Mouse (Mus musculus) heart, adult 2 months (tissue): ENCODE measurements at regions not wholly inside any gene's neighbourhood (a gene's known extent, or its start where the extent isn't known, plus 50 kb on each side); places are given as distances from the start of the nearest gene placed in this dataset.

Experiments
- DNase-seq, 2 experiments: peaks; one replicate each; pipeline ENCODE4 v3.0.0; 2021
- H3K27ac ChIP-seq: fragments of 200-600 bp; 2 replicates; pipeline ENCODE4 v1.8.1; 2022
- H3K27me3 ChIP-seq: fragments of 200-500 bp; 2 replicates; pipeline ENCODE4 v1.6.1; 2012; ENCODE audit warnings: mild to moderate bottlenecking, low read length, inconsistent platforms, mixed read lengths; ENCODE audit not compliant: control insufficient read depth, insufficient read depth
- H3K36me3 ChIP-seq: fragments of 200-500 bp; 2 replicates; pipeline ENCODE4 v1.6.1; 2012; ENCODE audit warnings: low read length, inconsistent platforms; ENCODE audit not compliant: control insufficient read depth, insufficient read depth
- H3K4me1 ChIP-seq: fragments of 200-500 bp; 2 replicates; pipeline ENCODE4 v1.6.1; 2011; ENCODE audit warnings: low read length; ENCODE audit not compliant: control insufficient read depth, insufficient read depth
- H3K4me3 ChIP-seq: fragments of 200-600 bp; 2 replicates; pipeline ENCODE4 v1.8.1; 2022
- H3K79me2 ChIP-seq: fragments of 200-500 bp; replicated peaks from 2 replicates; pipeline ENCODE4 v1.6.1; 2012; ENCODE audit warnings: mild to moderate bottlenecking, inconsistent platforms, low read length, moderate library complexity, mixed read lengths; ENCODE audit not compliant: control insufficient read depth, insufficient read depth
- H3K9ac ChIP-seq: fragments of 200-500 bp; 2 replicates; pipeline ENCODE4 v1.6.1; 2012; ENCODE audit warnings: low read depth, mild to moderate bottlenecking, control low read depth, inconsistent platforms, low read length, mixed read lengths
- CTCF ChIP-seq: fragments of 200-600 bp; IDR thresholded peaks from 2 replicates; pipeline ENCODE4 v1.8.1; 2022; ENCODE audit warnings: antibody characterized with exemption, mild to moderate bottlenecking, moderate library complexity
- EP300 ChIP-seq: fragments of 200-500 bp; IDR thresholded peaks from 2 replicates; pipeline ENCODE4 v1.6.1; 2011; ENCODE audit warnings: low read depth, low read length, control low read depth; ENCODE audit not compliant: insufficient read depth
- POLR2A ChIP-seq: fragments of 200-500 bp; IDR thresholded peaks from 2 replicates; pipeline ENCODE4 v1.6.1; 2011; ENCODE audit warnings: mild to moderate bottlenecking, low read depth, low read length, control low read depth; ENCODE audit not compliant: insufficient read depth
- WGBS: fragments of 180-500 bp; shearing (Covaris S2); methylation state at CpG from one replicate; pipeline ENCODE4 v1.1.7; 2018; 5-methylcytosine and 5-hydroxymethylcytosine counted together
- intact Hi-C: fragments of 180-260 bp; cut with DNase I; formaldehyde crosslinking; loops from one replicate; pipeline ENCODE4 v1.15.1; 2025

GRCm38 (mm10) chr3:39768981-39769568, 762.0 kb upstream of the Intu start:
- Histone ChIP-seq H3K4me1 (no peaks in the 10 kb centered on the region; the same call in 1 of the 2 replicates), H3K27ac (no peak overlapping the region), H3K27me3 (no peaks in the 10 kb centered on the region), H3K79me2 (no peaks in the 10 kb centered on the region), H3K4me3 (no peak overlapping the region), H3K36me3 (no peaks in the 10 kb centered on the region), H3K9ac (no peak overlapping the region)
- TF ChIP-seq EP300 = no peak
- TF ChIP-seq POLR2A = no peak
- TF ChIP-seq CTCF = no peak
- 89% methylated on average over 6 of the region's 6 CpGs for WGBS
- DNase-seq = no peak
- intact Hi-C loops = no loop called here

- WGBS = 43% methylated on average over 7 of the region's 7 CpGs
- H3K27ac ChIP-seq = no peak overlapping the region
- H3K27me3 ChIP-seq = no peaks in the 10 kb centered on the region
- no peak overlapping the region for H3K9ac ChIP-seq
- H3K36me3 ChIP-seq = no peaks in the 10 kb centered on the region
- H3K4me3 ChIP-seq = no peak overlapping the region
- no peaks in the 10 kb centered on the region for H3K79me2 ChIP-seq
- intact Hi-C loops = no loop called here
- no peaks in the 10 kb centered on the region; the same call in 1 of the 2 replicates for H3K4me1 ChIP-seq
- no peak for DNase-seq
- TF ChIP-seq EP300 = no peak
- TF ChIP-seq CTCF = no peak
- no peak for TF ChIP-seq POLR2A
These were observed 754.6 kb upstream of the Intu start for GRCm38 (mm10) chr3:39776278-39777039.

- no peak for TF ChIP-seq CTCF
- no peak for TF ChIP-seq POLR2A
- TF ChIP-seq EP300 = no peak
- Histone ChIP-seq H3K4me3 (no peak overlapping the region), H3K36me3 (no peaks in the 10 kb centered on the region), H3K4me1 (no peaks in the 10 kb centered on the region; the same call in 1 of the 2 replicates), H3K79me2 (no peaks in the 10 kb centered on the region), H3K9ac (no peak overlapping the region), H3K27ac (no peak overlapping the region), H3K27me3 (no peaks in the 10 kb centered on the region)
- intact Hi-C loops = no loop called here
- WGBS = 33% methylated on average over 6 of the region's 6 CpGs
- no peak for DNase-seq
These were observed 751.3 kb upstream of the Intu start for GRCm38 (mm10) chr3:39779690-39780218.

- Histone ChIP-seq H3K9ac (no peak overlapping the region), H3K27me3 (no peaks in the 10 kb centered on the region), H3K4me1 (no peaks in the 10 kb centered on the region; the same call in 1 of the 2 replicates), H3K79me2 (no peaks in the 10 kb centered on the region), H3K4me3 (no peak overlapping the region), H3K27ac (no peak overlapping the region), H3K36me3 (no peaks in the 10 kb centered on the region)
- no peak for DNase-seq
- intact Hi-C loops = no loop called here
- no peak for TF ChIP-seq CTCF
- TF ChIP-seq EP300 = no peak
- no peak for TF ChIP-seq POLR2A
- 45% methylated on average over 5 of the region's 5 CpGs for WGBS
These were observed 750.8 kb upstream of the Intu start for GRCm38 (mm10) chr3:39780270-39780669.

- no peak overlapping the region for H3K4me3 ChIP-seq
- no peak overlapping the region for H3K9ac ChIP-seq
- H3K36me3 ChIP-seq = no peaks in the 10 kb centered on the region
- H3K4me1 ChIP-seq = no peaks in the 10 kb centered on the region
- H3K27me3 ChIP-seq = no peaks in the 10 kb centered on the region
- intact Hi-C loops = no loop called here
- no peak for DNase-seq
- no peak for TF ChIP-seq EP300
- no peak for TF ChIP-seq POLR2A
- no peak for TF ChIP-seq CTCF
- WGBS = 68% methylated on average over 2 of the region's 2 CpGs
- H3K27ac ChIP-seq = no peak overlapping the region
- no peaks in the 10 kb centered on the region for H3K79me2 ChIP-seq
These were observed 746.2 kb upstream of the Intu start for GRCm38 (mm10) chr3:39784901-39785300.

GRCm38 (mm10) chr3:39809586-39809985, 721.5 kb upstream of the Intu start:
- no peak overlapping the region for H3K9ac ChIP-seq
- no peak for DNase-seq
- no peaks in the 10 kb centered on the region for H3K79me2 ChIP-seq
- intact Hi-C loops = no loop called here
- no peak overlapping the region for H3K4me3 ChIP-seq
- no peaks in the 10 kb centered on the region for H3K36me3 ChIP-seq
- no peak overlapping the region for H3K27ac ChIP-seq
- no peaks in the 10 kb centered on the region for H3K27me3 ChIP-seq
- 87% methylated on average over 1 of the region's 1 CpGs for WGBS
- H3K4me1 ChIP-seq = no peaks in the 10 kb centered on the region
- no peak for TF ChIP-seq EP300
- TF ChIP-seq CTCF = no peak
